Mouse (Mus musculus) myocyte (in vitro differentiated cells): Measurements from ENCODE around the gene Thoc7. TPM values are rescaled to one million over a fixed set of nuclear protein-coding genes. Genes with fewer than 3 reads are reported as not detected.

ENCODE experiments used
- H3K27me3 ChIP-seq: one replicate; pipeline ENCODE4 v1.6.1; 2011; ENCODE audit not compliant: control insufficient read depth, insufficient read depth, insufficient read length
- H3K36me3 ChIP-seq: one replicate; pipeline ENCODE4 v1.6.1; 2011; ENCODE audit not compliant: control insufficient read depth, insufficient read depth
- H3K4me2 ChIP-seq: one replicate; pipeline ENCODE4 v1.6.1; 2011; ENCODE audit warnings: low read depth, control low read depth
- H3K4me3 ChIP-seq: one replicate; pipeline ENCODE4 v1.5.1; 2011; ENCODE audit warnings: mild to moderate bottlenecking, control low read depth, moderate library complexity
- H3K79me2 ChIP-seq: one replicate; pipeline ENCODE4 v1.6.1; 2011; ENCODE audit not compliant: control insufficient read depth, insufficient read depth
- H3ac ChIP-seq: one replicate; pipeline ENCODE4 v1.6.1; 2011; ENCODE audit not compliant: control insufficient read depth, insufficient read length
- CEBPB ChIP-seq: IDR thresholded peaks from 2 replicates; pipeline ENCODE4 v1.6.1; 2011; ENCODE audit warnings: mild to moderate bottlenecking, moderate library complexity; ENCODE audit not compliant: poor library complexity, insufficient read depth, severe bottlenecking
- E2F4 ChIP-seq: IDR thresholded peaks from one replicate; pipeline ENCODE4 v1.6.1; 2011; ENCODE audit warnings: mild to moderate bottlenecking, control low read depth, moderate library complexity; ENCODE audit not compliant: insufficient read depth
- MAX ChIP-seq: IDR thresholded peaks from one replicate; pipeline ENCODE4 v1.6.1; 2011; ENCODE audit warnings: low read depth, mild to moderate bottlenecking, control low read depth
- MYOD1 ChIP-seq, 3 experiments: IDR thresholded peaks; one replicate each; pipeline ENCODE4 v1.6.1; 2011; ENCODE audit warnings: control low read depth in 2 of 3, low read depth in 2 of 3, mild to moderate bottlenecking in 2 of 3, moderate library complexity in 1 of 3; ENCODE audit not compliant: insufficient read length in 2 of 3, control insufficient read depth in 1 of 3
- MYOG ChIP-seq, 3 experiments: IDR thresholded peaks; one replicate each; pipeline ENCODE4 v1.6.1; 2011; ENCODE audit warnings: control low read depth in 2 of 3, low read depth in 2 of 3, mild to moderate bottlenecking in 2 of 3; ENCODE audit not compliant: insufficient read length in 2 of 3, control insufficient read depth in 1 of 3, insufficient read depth in 1 of 3
- POLR2A ChIP-seq: IDR thresholded peaks from one replicate; pipeline ENCODE4 v1.6.1; 2011; ENCODE audit warnings: low read depth, mild to moderate bottlenecking, control low read depth, moderate library complexity; ENCODE audit not compliant: insufficient read length
- POLR2AphosphoS2 ChIP-seq: IDR thresholded peaks from one replicate; pipeline ENCODE4 v1.6.1; 2011; ENCODE audit warnings: low read depth, control low read depth; ENCODE audit not compliant: insufficient read length
- REST ChIP-seq: IDR thresholded peaks from one replicate; pipeline ENCODE4 v1.6.1; 2011; ENCODE audit warnings: mild to moderate bottlenecking, control low read depth, moderate library complexity; ENCODE audit not compliant: insufficient read depth, insufficient read length
- SRF ChIP-seq: IDR thresholded peaks from one replicate; pipeline ENCODE4 v1.6.1; 2011; ENCODE audit warnings: low read depth; ENCODE audit not compliant: control insufficient read depth, insufficient read length
- TCF12 ChIP-seq: IDR thresholded peaks from one replicate; pipeline ENCODE4 v1.6.1; 2011; ENCODE audit warnings: mild to moderate bottlenecking, control low read depth; ENCODE audit not compliant: poor library complexity, insufficient read depth, severe bottlenecking
- TCF3 ChIP-seq: IDR thresholded peaks from one replicate; pipeline ENCODE4 v1.6.1; 2011; ENCODE audit warnings: low read depth, control low read depth; ENCODE audit not compliant: insufficient read length
- USF1 ChIP-seq: IDR thresholded peaks from one replicate; pipeline ENCODE4 v1.6.1; 2011; ENCODE audit warnings: low read depth, mild to moderate bottlenecking, control low read depth, moderate library complexity
- polyA plus RNA-seq: library from polyadenylated mRNA; unstranded; fragments of >200 nt; fragmentation: generic; extraction: Trizol; gene quantifications from one replicate; pipeline ENCODE4 v1.2.1, GENCODE M21; 2012; ENCODE audit warnings: missing spikeins

Gene Thoc7
- polyA plus RNA-seq, 1 experiment, result 66.5 TPM

DNA sequence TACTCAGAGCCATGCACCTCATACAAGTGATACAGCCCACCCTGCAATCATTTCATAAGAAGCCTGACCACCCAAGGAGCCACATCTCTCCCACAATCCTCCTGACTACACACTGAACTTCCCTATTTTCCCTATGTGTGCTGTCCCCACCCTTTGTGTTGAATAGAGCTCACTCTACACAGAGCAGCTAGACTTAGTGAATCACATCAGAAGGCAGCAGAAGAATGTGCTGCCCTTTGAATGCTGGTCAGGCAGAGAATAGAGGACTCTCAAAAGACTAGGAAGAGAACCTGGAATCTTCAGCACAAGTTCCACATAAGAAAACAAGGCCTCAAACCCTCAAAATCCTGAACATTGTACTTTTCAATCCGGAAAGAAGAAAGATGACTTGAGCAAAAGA lies 55.2 kb downstream of the Thoc7 start:
- Histone ChIP-seq H3K4me2 (no peak overlapping the region), H3ac (no peak overlapping the region), H3K4me3 (no peak overlapping the region), H3K36me3 (no peaks in the 10 kb centered on the region), H3K79me2 (no peaks in the 10 kb centered on the region), H3K27me3 (no peaks in the 10 kb centered on the region)
- TF ChIP-seq E2F4 (no peak), MAX (no peak)

DNA sequence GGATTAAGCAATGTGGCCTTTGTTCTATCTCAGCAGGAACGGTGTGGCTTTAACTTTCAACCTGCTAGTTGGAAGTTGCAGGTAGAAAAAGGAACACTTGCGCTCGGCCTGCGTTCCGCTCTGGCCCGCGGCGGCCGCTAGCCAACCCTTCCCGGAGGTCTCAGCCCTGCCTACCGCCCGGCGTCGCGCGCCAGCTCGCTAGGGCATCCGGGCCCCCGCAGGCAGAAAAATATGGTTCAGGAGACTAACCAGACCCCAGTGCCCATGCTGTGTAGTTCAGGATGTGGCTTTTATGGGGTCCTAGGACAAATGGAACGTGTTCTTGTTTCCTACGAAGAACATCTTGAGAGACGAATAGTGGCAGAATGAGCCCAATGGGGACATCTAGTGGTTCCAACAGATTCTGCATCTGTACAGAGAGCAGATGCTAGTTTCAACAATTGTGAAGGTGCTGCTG lies 60.0 kb downstream of the Thoc7 start:
- no peaks in the 10 kb centered on the region for H3K79me2 ChIP-seq

More for the DNA sequence above, 60.0 kb downstream of the Thoc7 start:
- no peaks in the 10 kb centered on the region for H3K27me3 ChIP-seq
- H3K4me2 ChIP-seq, result peak overlapping the region; percentile 45
- H3K4me3 ChIP-seq, result no peak overlapping the region
- no peak overlapping the region for H3ac ChIP-seq
- TF ChIP-seq E2F4 (no peak), REST (no peak), CEBPB (no peak), POLR2A (no peak), MYOG (IDR thresholded peaks at IDR 0.05; ENCODE audit: control insufficient read depth in 1 of 3, insufficient read depth in 1 of 3, insufficient read length in 2 of 3, low read depth in 2 of 3) (no peak), TCF3 (no peak), SRF (no peak), MAX (no peak), POLR2AphosphoS2 (no peak), MYOD1 (IDR thresholded peaks at IDR 0.05; ENCODE audit: control insufficient read depth in 1 of 3, insufficient read length in 2 of 3, low read depth in 2 of 3) (no peak), TCF12 (no peak), USF1 (no peak)
- H3K36me3 ChIP-seq, result no peaks in the 10 kb centered on the region

Other genes starting within 250 kb of the Thoc7 start
- gene Gm281, start 47.4 kb downstream of the Thoc7 start, polyA plus RNA-seq, result not detected
- 1.4 TPM for gene Atxn7, start 412 bp downstream of the Thoc7 start, polyA plus RNA-seq
- 103 TPM for gene Psmd6, start 159.1 kb upstream of the Thoc7 start, polyA plus RNA-seq
- not detected for gene Olfr720, start 225.0 kb upstream of the Thoc7 start, polyA plus RNA-seq